Mouse (Mus musculus) heart, postnatal 14 days (tissue): ENCODE results near the gene Mesp2. TPM values are rescaled to one million over a fixed set of nuclear protein-coding genes. Genes with fewer than 3 reads are reported as not detected.

Experiments used
- DNase-seq, 2 experiments: peaks; one replicate each; pipeline ENCODE4 v3.0.0; 2021 to 2022
- intact Hi-C: fragments of 180-260 bp; cut with DNase I; formaldehyde crosslinking; loops from one replicate; pipeline ENCODE4 v1.15.1; 2025
- total RNA-seq, 2 experiments: library from RNA; stranded (reverse); gene quantifications; 2 replicates each; pipeline ENCODE4 v1.2.3; 2021

Gene Mesp2
- total RNA-seq, 2 experiments from 2014 or later: 0.10 to 0.19 TPM

DNA sequence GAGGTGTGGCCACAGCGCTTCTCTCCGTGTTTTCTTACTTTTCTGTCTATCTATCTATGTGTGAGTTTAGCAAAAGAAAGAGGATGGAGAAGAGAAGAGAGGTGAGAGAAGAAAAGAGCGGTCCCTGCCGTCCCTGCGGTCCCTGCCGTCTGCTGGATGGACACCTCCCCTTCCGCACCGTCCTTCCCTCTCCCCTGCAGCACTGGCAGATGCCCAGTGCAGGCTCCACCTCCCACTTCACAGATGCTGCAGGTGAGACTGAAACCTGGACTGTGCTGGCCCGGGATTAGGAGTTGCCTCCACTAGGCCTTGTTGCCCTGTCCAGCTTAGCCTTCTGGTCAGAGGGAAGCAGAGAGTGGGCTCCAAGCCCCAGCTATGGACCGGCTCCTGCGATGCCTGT is 9.1 kb upstream of the Mesp2 start:
- DNase-seq: no peak
- intact Hi-C loops: no loop called here

DNA sequence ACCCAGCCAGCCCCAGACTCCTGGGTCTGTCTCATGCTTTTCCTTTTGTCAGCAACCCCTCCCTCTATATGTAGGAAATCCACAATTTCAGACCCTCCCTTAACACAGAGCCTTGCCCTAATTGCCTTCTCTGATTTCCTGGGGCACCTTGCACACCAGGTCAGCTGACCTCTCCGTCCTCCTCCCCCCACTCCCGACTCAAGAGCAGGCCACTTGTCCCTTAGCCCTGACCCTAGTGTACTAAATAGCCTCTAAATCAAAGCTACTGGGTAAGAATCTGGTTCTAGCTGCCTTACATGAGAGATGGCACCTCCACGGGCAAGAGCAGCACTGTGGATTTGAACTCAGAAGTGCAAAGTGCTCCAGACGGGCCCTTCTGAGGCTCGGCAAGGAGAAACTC is 8.5 kb upstream of the Mesp2 start:
- DNase-seq: no peak
- intact Hi-C loops: no loop called here

DNA sequence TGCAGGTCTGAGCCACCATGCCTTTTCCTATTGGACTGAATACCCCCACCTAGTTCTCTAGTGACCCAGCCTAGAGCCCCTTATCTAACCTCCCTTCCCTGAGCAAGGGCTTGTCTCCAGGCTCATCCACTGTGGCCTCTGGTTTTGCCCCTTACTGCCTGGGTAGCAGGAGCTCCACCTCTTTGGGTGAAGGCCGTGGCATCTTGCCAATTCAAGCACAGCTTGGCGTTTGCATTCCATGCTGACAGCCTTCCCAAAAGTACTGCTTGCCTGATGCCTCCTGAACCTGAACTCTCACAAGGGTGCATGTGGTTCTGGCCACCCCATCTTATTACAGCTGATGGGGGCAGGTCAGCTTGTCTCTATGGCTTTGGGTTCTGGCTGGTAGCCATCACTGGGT is 6.6 kb upstream of the Mesp2 start:
- peak; percentile 27 to 52 for DNase-seq
- intact Hi-C loops: no loop called here

GRCm38 (mm10) chr7:79808561-79808960 is 2.0 kb upstream of the Mesp2 start:
- DNase-seq: no peak
- intact Hi-C loops: no loop called here

GRCm38 (mm10) chr7:79813409-79813808 is 2.9 kb downstream of the Mesp2 start:
- intact Hi-C loops: no loop called here
- DNase-seq: no peak

- no peak for DNase-seq
- intact Hi-C loops: no loop called here
Measured at GRCm38 (mm10) chr7:79818321-79818720, 7.8 kb downstream of the Mesp2 start.

DNA sequence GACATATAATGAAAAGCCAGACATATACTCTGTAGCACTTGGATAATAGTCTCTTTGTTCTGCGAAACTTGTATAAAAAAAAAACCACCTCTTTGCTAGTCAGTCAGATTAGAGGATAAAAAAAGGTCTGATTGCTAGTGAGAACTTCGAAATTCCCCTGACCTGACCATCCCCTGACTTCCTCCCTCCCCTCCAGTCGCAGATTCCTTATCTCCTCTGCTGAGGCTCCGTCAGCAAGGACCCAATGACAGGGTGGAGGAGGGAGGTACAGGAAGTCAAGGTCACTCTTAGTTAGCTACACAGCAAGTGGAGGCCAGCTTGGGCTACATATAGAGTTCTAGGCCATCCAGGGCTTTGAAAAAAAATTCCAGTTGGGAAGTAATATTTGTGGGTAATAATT is 9.0 kb downstream of the Mesp2 start:
- DNase-seq: no peak
- intact Hi-C loops: no loop called here

DNA sequence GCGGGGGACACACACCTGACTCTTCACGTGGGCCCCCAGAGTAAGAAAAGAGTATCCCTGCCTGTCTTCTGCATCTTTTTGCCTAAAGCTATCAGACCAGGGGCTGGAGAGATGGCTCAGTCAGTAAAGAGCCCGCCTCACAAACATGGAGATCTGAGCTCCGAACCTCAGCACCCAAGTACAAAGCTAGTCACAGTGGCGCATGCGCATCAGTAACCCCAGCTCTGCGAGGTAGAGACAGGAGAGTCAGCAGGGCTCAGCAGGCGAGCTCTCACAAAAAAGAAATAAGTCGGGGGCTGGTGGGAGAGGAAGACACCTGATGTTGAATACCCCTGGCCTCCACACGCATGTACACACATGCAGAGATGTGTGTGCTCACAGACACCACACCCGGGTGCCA is 9.5 kb downstream of the Mesp2 start:
- no peak for DNase-seq
- intact Hi-C loops: no loop called here

DNA sequence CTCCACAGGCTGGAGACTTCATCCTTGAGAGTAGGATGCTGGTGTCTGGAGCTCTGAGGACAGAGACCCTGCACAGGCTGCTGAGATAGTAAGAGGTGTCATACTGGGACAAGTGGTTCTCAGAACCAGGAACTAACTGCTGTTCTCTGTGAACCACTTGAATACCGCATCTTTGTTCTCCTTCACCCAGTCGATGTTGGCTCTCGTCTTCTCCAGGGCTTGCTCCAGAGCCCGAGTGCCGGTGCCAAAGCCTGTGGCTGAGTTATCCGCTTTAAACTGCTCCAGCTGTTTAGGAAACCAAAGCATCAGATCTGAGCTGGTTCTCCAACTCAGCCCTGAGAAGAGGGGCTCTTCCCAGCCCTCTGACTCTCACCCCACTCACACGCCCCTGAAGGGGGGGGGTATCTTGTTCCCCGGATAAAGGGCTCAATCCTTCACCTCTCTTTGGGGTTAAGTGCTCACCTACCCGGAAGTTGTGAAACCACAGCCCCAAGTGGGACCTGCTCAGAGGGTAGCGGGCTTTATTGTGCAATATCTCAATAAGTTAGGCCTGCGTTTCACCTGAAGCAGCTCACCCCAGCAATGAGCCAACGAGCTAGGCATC is 11.7 kb downstream of the Mesp2 start:
- intact Hi-C loops: no loop called here
- DNase-seq: no peak

DNA sequence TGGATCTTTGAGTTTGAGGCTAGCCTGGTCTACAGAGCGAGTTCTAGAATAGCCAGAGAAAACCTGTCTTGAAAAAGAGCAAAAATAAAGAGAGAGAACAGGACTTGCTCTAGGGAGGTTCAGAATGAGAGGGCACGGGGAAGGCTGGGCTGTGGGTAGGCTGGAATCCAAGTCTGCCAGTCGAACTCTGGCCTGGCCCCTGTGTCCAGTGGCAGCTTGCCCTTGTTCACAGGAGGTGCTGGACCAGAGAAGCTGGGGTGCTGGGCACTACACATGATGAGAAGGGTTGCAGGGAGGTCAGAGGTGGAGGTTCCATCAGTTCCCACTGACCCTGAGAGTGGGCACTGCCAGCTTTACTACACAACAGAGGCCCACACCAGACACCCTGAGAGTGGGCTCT is 17.8 kb downstream of the Mesp2 start:
- no peak for DNase-seq
- intact Hi-C loops: no loop called here

- no peak for DNase-seq
- intact Hi-C loops: no loop called here
Measured at GRCm38 (mm10) chr7:79831145-79831544, 20.6 kb downstream of the Mesp2 start.

GRCm38 (mm10) chr7:79831585-79831984 is 21.1 kb downstream of the Mesp2 start:
- intact Hi-C loops: no loop called here
- peak; percentile 20 to 45 for DNase-seq

DNA sequence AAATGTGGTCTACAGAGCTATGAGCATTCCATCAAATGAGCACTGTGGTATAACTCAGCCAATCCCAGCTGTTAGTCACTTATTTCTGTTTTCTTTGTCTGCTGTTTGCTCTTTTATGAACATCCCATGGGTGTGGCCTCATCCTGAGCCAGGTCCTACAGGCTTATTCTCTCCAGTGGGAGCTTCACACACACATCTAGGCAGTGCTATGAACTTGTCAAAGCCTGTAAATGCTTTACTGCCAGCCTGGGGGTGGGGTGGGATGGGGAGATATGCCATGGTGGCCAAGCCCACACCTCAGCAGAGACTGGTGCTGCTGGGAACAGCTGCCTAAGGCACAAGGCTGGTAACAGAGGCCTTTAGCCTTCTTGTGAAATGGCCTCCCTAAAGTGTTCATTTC is 22.5 kb downstream of the Mesp2 start:
- no peak for DNase-seq
- intact Hi-C loops: no loop called here

GRCm38 (mm10) chr7:79835196-79835595 is 24.7 kb downstream of the Mesp2 start:
- no peak for DNase-seq
- intact Hi-C loops: no loop called here

DNA sequence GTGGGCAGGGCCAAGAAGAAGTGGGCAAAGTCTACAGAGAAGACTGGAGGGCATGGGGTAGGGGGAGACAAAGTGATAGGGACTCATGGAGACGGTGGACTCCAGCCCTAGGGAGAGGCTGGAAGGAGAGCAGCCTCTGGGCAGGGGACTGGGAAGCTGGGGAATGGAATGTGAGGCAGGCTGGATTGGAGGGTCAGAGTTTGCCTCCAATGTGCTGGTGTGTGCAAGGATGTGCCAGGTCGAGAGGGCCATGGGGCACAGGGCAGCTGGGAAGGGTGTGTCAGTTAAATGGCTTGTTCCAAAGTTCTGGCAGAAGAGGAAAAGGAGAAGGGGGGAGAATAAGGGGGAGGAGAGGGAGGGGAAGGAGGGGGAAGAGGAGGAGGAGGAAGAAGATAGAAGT is 26.7 kb downstream of the Mesp2 start:
- intact Hi-C loops: no loop called here
- no peak for DNase-seq

- no peak for DNase-seq
- intact Hi-C loops: no loop called here
Measured at GRCm38 (mm10) chr7:79842163-79842562, 31.6 kb downstream of the Mesp2 start.

DNA sequence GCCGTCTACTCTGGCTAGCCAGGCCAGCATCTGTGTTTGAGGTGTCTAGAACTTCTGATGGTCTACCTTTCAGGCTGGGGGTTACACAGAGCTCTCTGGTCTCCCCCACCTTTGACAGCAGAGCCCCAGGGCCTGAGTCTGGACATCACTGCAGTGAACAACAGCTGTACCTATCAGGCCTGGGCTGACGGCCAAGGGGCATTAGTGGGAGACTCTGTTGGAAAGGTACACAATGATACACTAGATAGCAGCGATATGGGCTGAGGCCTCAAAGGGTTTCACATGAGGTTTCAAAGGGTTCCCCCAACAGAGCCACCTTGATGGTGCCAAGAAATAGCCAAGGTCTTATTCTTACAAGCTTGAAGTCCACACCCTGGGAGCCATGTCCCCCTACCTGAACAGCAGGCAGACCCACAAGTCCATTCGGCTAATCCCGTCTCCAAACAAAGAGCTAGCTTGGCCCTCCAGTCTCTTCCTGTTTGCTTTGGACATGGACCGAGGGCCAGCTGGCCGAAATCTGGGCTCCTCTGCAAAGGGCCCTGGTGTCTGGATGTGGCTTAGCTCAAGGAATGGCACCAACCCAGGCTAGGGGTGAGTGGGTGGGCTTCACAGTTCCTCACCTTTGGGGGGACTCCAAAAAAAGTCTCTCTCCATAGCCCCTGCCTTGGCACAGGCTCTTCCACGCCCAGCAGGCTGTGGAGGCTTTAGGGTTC is 33.7 kb downstream of the Mesp2 start:
- intact Hi-C loops: no loop called here
- DNase-seq: peak; percentile 50 to 73

DNA sequence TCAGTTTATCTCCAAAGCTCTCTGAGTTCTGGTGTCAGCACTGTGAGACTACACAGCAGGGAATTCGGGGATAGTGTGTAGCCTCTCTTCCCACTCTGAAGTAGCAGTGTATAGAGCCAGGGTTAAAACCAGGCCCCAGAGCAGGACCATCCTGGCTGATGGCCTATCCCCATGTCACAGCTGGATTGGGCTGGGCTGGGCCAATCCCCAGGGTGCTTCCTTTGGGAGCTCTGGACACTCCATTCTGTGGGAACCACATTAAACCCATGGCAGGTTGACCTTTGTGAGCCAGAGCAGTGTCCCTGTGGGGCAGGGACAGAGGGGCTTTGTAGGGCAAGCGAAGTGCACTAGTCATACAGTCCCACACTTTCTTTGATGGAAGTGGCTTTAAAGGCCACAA is 35.8 kb downstream of the Mesp2 start:
- intact Hi-C loops: no loop called here
- peak in 1 of 2 experiments; percentile 22 for DNase-seq

- intact Hi-C loops: no loop called here
- DNase-seq: peak; percentile 55 to 59
Measured at GRCm38 (mm10) chr7:79847456-79848451, 37.2 kb downstream of the Mesp2 start.

DNA sequence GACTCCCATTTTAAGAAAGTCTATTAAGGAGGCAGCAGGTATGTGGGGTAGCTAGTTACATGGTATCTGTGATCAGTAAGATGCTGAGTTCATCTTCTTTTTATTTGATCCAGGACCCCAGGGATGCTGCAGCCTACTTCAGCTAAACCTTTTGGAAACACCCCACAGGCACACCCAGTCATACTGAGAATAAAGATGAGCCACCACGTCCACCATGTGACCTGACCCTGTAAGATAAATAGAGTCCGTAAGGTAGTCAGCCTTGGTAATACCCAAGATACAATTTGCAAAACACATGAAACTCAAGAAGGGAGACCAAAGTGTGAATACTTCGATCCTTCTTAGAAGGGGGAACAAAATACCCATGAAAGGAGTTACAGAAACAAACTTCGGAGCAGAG is 45.8 kb downstream of the Mesp2 start:
- intact Hi-C loops: no loop called here
- DNase-seq: no peak

- peak; percentile 27 to 42 for DNase-seq
- intact Hi-C loops: no loop called here
Measured at GRCm38 (mm10) chr7:79858202-79858934, 47.8 kb downstream of the Mesp2 start.
